Mouse (Mus musculus) right cerebral cortex, postnatal 14 days (tissue): ENCODE measurements around the gene Xrcc3.

Experiments used
- DNase-seq: peaks from one replicate; pipeline ENCODE4 v3.0.0; 2022

The Xrcc3 gene

GRCm38 (mm10) chr12:111813766-111814617 lies at the start of gene Xrcc3, which contains the start of gene Zfyve21:
Xrcc3 (minus strand) TSS chr12:111813873.
Zfyve21 (plus strand) TSS chr12:111814170.
- DNase-seq = peak; percentile 95

- DNase-seq = no peak
Measured at GRCm38 (mm10) chr12:111855448-111855847, 41.8 kb upstream of the Xrcc3 start.

GRCm38 (mm10) chr12:111853546-111853945 lies 39.9 kb upstream of the Xrcc3 start:
- no peak for DNase-seq

GRCm38 (mm10) chr12:111853011-111853436 lies 39.4 kb upstream of the Xrcc3 start:
- DNase-seq = no peak

GRCm38 (mm10) chr12:111851745-111852144 lies 38.1 kb upstream of the Xrcc3 start:
- DNase-seq = no peak

GRCm38 (mm10) chr12:111851235-111851634 lies 37.6 kb upstream of the Xrcc3 start:
- DNase-seq = no peak

- no peak for DNase-seq
Measured at GRCm38 (mm10) chr12:111848300-111848798, 34.7 kb upstream of the Xrcc3 start.

- DNase-seq = no peak
Measured at GRCm38 (mm10) chr12:111846815-111847214, 33.1 kb upstream of the Xrcc3 start.

- DNase-seq = no peak
Measured at GRCm38 (mm10) chr12:111845953-111846352, 32.3 kb upstream of the Xrcc3 start.

GRCm38 (mm10) chr12:111843470-111843869 lies 29.8 kb upstream of the Xrcc3 start:
- no peak for DNase-seq

- no peak for DNase-seq
Measured at GRCm38 (mm10) chr12:111842565-111843433, 29.1 kb upstream of the Xrcc3 start.

- no peak for DNase-seq
Measured at GRCm38 (mm10) chr12:111833457-111833856, 19.8 kb upstream of the Xrcc3 start.

GRCm38 (mm10) chr12:111832643-111833042 lies 19.0 kb upstream of the Xrcc3 start:
- DNase-seq = no peak

GRCm38 (mm10) chr12:111830375-111830774 lies 16.7 kb upstream of the Xrcc3 start:
- DNase-seq = no peak

- DNase-seq = no peak
Measured at GRCm38 (mm10) chr12:111829954-111830353, 16.3 kb upstream of the Xrcc3 start.

GRCm38 (mm10) chr12:111829447-111829846 lies 15.8 kb upstream of the Xrcc3 start:
- no peak for DNase-seq

GRCm38 (mm10) chr12:111827556-111827955 lies 13.9 kb upstream of the Xrcc3 start:
- peak; percentile 11 for DNase-seq

GRCm38 (mm10) chr12:111821931-111822330 lies 8.3 kb upstream of the Xrcc3 start:
- DNase-seq = no peak

GRCm38 (mm10) chr12:111820708-111821107 lies 7.0 kb upstream of the Xrcc3 start:
- no peak for DNase-seq

GRCm38 (mm10) chr12:111819936-111820335 lies 6.3 kb upstream of the Xrcc3 start:
- DNase-seq = no peak

- no peak for DNase-seq
Measured at GRCm38 (mm10) chr12:111817991-111818390, 4.3 kb upstream of the Xrcc3 start.

GRCm38 (mm10) chr12:111816967-111817366 lies 3.3 kb upstream of the Xrcc3 start:
- no peak for DNase-seq

- no peak for DNase-seq
Measured at GRCm38 (mm10) chr12:111816528-111816927, 2.9 kb upstream of the Xrcc3 start.
